8 mouse cellular contexts compared by ENCODE assay signal in genomic region chr13:68607652-68608405, GRCm38 (mm10). TPM values are rescaled to one million over a fixed set of nuclear protein-coding genes. Genes with fewer than 3 reads are reported as not detected.
A peak's percentile ranks its signal among the peaks of the same experiment; 100 is the strongest.
DNase-seq lines count a peak whose midpoint lies in the region; ATAC-seq and TF ChIP-seq lines count a peak whose summit lies in the region.
"Had no signal": no experiment of that assay in that cellular context is flagged by ENCODE, and none has a peak within 500 bp of the region (broad histone marks: within the 10 kb centered on the region; RNA-seq: fewer than 3 reads in every experiment).

No protein-coding gene starts in this region.

- H3K4me1 ChIP-seq in lung, embryonic 14.5 days (ENCODE audit: insufficient read depth) = peaks cover 5% of the 10 kb centered on the region; the same call in 1 of the 2 replicates
- H3K4me1 ChIP-seq in embryonic facial prominence, embryonic 13.5 days = peaks cover 26% of the 10 kb centered on the region
- no peaks in the 10 kb centered on the region for H3K4me1 ChIP-seq in limb, embryonic 11.5 days (ENCODE audit: control insufficient read depth, insufficient read depth, low read length)

- no peaks in the 10 kb centered on the region for H3K9me3 ChIP-seq in lung, embryonic 14.5 days (ENCODE audit: low read depth, low read length)
- no peaks in the 10 kb centered on the region for H3K9me3 ChIP-seq in embryonic facial prominence, embryonic 13.5 days
- no peaks in the 10 kb centered on the region for H3K9me3 ChIP-seq in limb, embryonic 11.5 days (ENCODE audit: control insufficient read depth, low read length)

- H3K27ac ChIP-seq in lung, embryonic 14.5 days (ENCODE audit: low read depth) = peak overlapping the region; percentile 16; the same call in 1 of the 2 replicates
- peak overlapping the region; percentile 78 for H3K27ac ChIP-seq in embryonic facial prominence, embryonic 13.5 days
- no peak overlapping the region for H3K27ac ChIP-seq in limb, embryonic 11.5 days (replicated peaks; ENCODE audit: low read depth, low read length)

- peak overlapping the region; percentile 12; the same call in 1 of the 2 replicates for H3K4me3 ChIP-seq in lung, embryonic 14.5 days (ENCODE audit: low read depth, low read length)
- H3K4me3 ChIP-seq in embryonic facial prominence, embryonic 13.5 days = peak overlapping the region; percentile 27
- no peak overlapping the region for H3K4me3 ChIP-seq in limb, embryonic 11.5 days (ENCODE audit: low read depth, low read length)

- H3K36me3 ChIP-seq in lung, embryonic 14.5 days (ENCODE audit: insufficient read depth) = no peaks in the 10 kb centered on the region
- no peaks in the 10 kb centered on the region for H3K36me3 ChIP-seq in embryonic facial prominence, embryonic 13.5 days
- H3K36me3 ChIP-seq in limb, embryonic 11.5 days (ENCODE audit: control insufficient read depth, insufficient read depth, low read length) = no peaks in the 10 kb centered on the region

- DNase-seq in lung, embryonic 14.5 days = peak; percentile 76
- DNase-seq in lung, postnatal 25 days (ENCODE audit: low spot score) = no peak
- peak; percentile 41 for DNase-seq in limb, embryonic 11.5 days (ENCODE audit: low spot score)
- peak; percentile 7 for DNase-seq in skeletal muscle tissue, adult 2 months (ENCODE audit: low read depth, low spot score)
- DNase-seq in layer of hippocampus, adult 11-12 months (ENCODE audit: low spot score) = no peak
- no peak for DNase-seq in layer of hippocampus, postnatal 10 days (ENCODE audit: low spot score in 2 of 2)
- DNase-seq: layer of hippocampus, postnatal 36 days had no signal

- TF ChIP-seq CTCF in lung, embryonic 14.5 days (IDR thresholded peaks at IDR 0.05; ENCODE audit: low read depth) = no peak

- WGBS in lung, embryonic 14.5 days = 44% methylated on average over 21 of the region's 21 CpGs
- 30% methylated on average over 21 of the region's 21 CpGs for WGBS in embryonic facial prominence, embryonic 13.5 days
- 45% methylated on average over 21 of the region's 21 CpGs for WGBS in limb, embryonic 11.5 days

- no peak overlapping the region for H3K9ac ChIP-seq in lung, embryonic 14.5 days
- H3K9ac ChIP-seq in embryonic facial prominence, embryonic 13.5 days = peak overlapping the region; percentile 47; the same call in 1 of the 2 replicates
- H3K9ac ChIP-seq in limb, embryonic 11.5 days (ENCODE audit: low read length) = no peak overlapping the region

- no peaks in the 10 kb centered on the region for H3K27me3 ChIP-seq in lung, embryonic 14.5 days (ENCODE audit: insufficient read depth, low read length)
- H3K27me3 ChIP-seq in embryonic facial prominence, embryonic 13.5 days = no peaks in the 10 kb centered on the region
- no peaks in the 10 kb centered on the region for H3K27me3 ChIP-seq in limb, embryonic 11.5 days (ENCODE audit: control insufficient read depth, insufficient read depth, low read length)

- peak; percentile 61 for ATAC-seq in lung, embryonic 14.5 days (ENCODE audit: insufficient read depth)
- ATAC-seq in embryonic facial prominence, embryonic 13.5 days (ENCODE audit: insufficient number of reproducible peaks, insufficient read depth, low FRiP score, low TSS enrichment, low read depth) = peak; percentile 65; the same call in 1 of the 2 replicates
- peak; percentile 52 for ATAC-seq in limb, embryonic 11.5 days (ENCODE audit: insufficient number of reproducible peaks, low FRiP score, low TSS enrichment, low read depth)

- H3K4me2 ChIP-seq in lung, embryonic 14.5 days = peak overlapping the region; percentile 49
- H3K4me2 ChIP-seq in embryonic facial prominence, embryonic 13.5 days = peak overlapping the region; percentile 54
- H3K4me2 ChIP-seq in limb, embryonic 11.5 days (ENCODE audit: low read depth, severe bottlenecking) = no peak overlapping the region; the same call in 1 of the 2 replicates

RNA-seq across cellular contexts. Expression of gene 1700001L19Rik, which starts 10.6 kb away (rescaled TPM):
- polyA plus RNA-seq in lung, embryonic 14.5 days (2014; fragmentation: Nextera tagmentation; extraction: Ambion mirVana) = 0.65 and 0.83 TPM in 2 replicates
- 0.37 and 0.62 TPM in 2 replicates for polyA plus RNA-seq in embryonic facial prominence, embryonic 13.5 days (2015; fragmentation: Nextera tagmentation; extraction: Ambion mirVana)
- 0.64 and 1.1 TPM in 2 replicates for polyA plus RNA-seq in limb, embryonic 11.5 days (2014; fragmentation: Nextera tagmentation; extraction: Ambion mirVana)
- 10 to 100 TPM; 23.8 to 24.5 TPM for total RNA-seq in layer of hippocampus, postnatal 10 days (2021)

RNA-seq across cellular contexts. Expression of gene Fastkd3, which starts 25.8 kb away (rescaled TPM):
- 39.1 and 41.0 TPM in 2 replicates for polyA plus RNA-seq in lung, embryonic 14.5 days (2014; fragmentation: Nextera tagmentation; extraction: Ambion mirVana)
- polyA plus RNA-seq in embryonic facial prominence, embryonic 13.5 days (2015; fragmentation: Nextera tagmentation; extraction: Ambion mirVana) = 37.3 and 37.4 TPM in 2 replicates
- 51.2 and 54.2 TPM in 2 replicates for polyA plus RNA-seq in limb, embryonic 11.5 days (2014; fragmentation: Nextera tagmentation; extraction: Ambion mirVana)
- total RNA-seq in layer of hippocampus, postnatal 10 days (2021) = 10 to 100 TPM; 11.3 to 13.5 TPM

RNA-seq across cellular contexts. Expression of gene Mtrr, which starts 25.9 kb away (rescaled TPM):
- 21.6 and 23.8 TPM in 2 replicates for polyA plus RNA-seq in lung, embryonic 14.5 days (2014; fragmentation: Nextera tagmentation; extraction: Ambion mirVana)
- 17.8 and 18.8 TPM in 2 replicates for polyA plus RNA-seq in embryonic facial prominence, embryonic 13.5 days (2015; fragmentation: Nextera tagmentation; extraction: Ambion mirVana)
- polyA plus RNA-seq in limb, embryonic 11.5 days (2014; fragmentation: Nextera tagmentation; extraction: Ambion mirVana) = 21.9 and 24.7 TPM in 2 replicates
- 10 to 100 TPM; 15.8 to 16.1 TPM for total RNA-seq in layer of hippocampus, postnatal 10 days (2021)

Comparison
In these comparisons a context has a peak if more than half of its experiments do, and no peak if none do; other contexts are left out.
1. DNase-seq: peak in lung, embryonic 14.5 days (single experiment), limb, embryonic 11.5 days (single experiment) and skeletal muscle tissue, adult 2 months (single experiment); none in lung, postnatal 25 days (single experiment), layer of hippocampus, adult 11-12 months (single experiment) and layer of hippocampus, postnatal 10 days (0 of 2).
2. Peak in every context shown above with its lines, with median percentiles within 50 percentile points of each other: ATAC-seq.